ENCODE assay signal across 13 mouse cellular contexts in genomic region chr7:48834371-48834970, GRCm38 (mm10). TPM values are rescaled to one million over a fixed set of nuclear protein-coding genes. Genes with fewer than 3 reads are reported as not detected.
DNase-seq lines count a peak whose midpoint lies in the region; ATAC-seq and TF ChIP-seq lines count a peak whose summit lies in the region.
"Had no signal": no experiment of that assay in that cellular context is flagged by ENCODE, and none has a peak within 500 bp of the region (broad histone marks: within the 10 kb centered on the region; RNA-seq: fewer than 3 reads in every experiment).

No protein-coding gene starts in this region.

- H3K27me3 ChIP-seq in forebrain, embryonic 14.5 days (replicated peaks; ENCODE audit: control insufficient read depth, insufficient read depth, low read length) = no peaks in the 10 kb centered on the region
- H3K27me3 ChIP-seq in forebrain, embryonic 10.5 days (ENCODE audit: poor library complexity, severe bottlenecking) = peaks cover 12% of the 10 kb centered on the region; the same call in 1 of the 2 replicates
- H3K27me3 ChIP-seq in liver, adult 2 months (ENCODE audit: control insufficient read depth, insufficient read depth, low read length) = no peaks in the 10 kb centered on the region
- H3K27me3 ChIP-seq in liver, embryonic 12.5 days (replicated peaks) = no peaks in the 10 kb centered on the region
- peaks cover 93% of the 10 kb centered on the region for H3K27me3 ChIP-seq in hindbrain, embryonic 13.5 days
- H3K27me3 ChIP-seq in neural tube, embryonic 15.5 days (replicated peaks) = peaks cover 54% of the 10 kb centered on the region
- H3K27me3 ChIP-seq in intestine, postnatal 0 days (replicated peaks; ENCODE audit: control insufficient read depth, insufficient read depth, low read length) = no peaks in the 10 kb centered on the region
- H3K27me3 ChIP-seq: embryonic facial prominence, embryonic 12.5 days had no signal

- TF ChIP-seq POLR2A in liver, adult 2 months (IDR thresholded peaks at IDR 0.05; ENCODE audit: extremely low read depth, insufficient read depth, low read length) = no peak

- H3K4me2 ChIP-seq in forebrain, embryonic 14.5 days (ENCODE audit: low read length) = no peak overlapping the region
- H3K4me2 ChIP-seq in liver, embryonic 12.5 days = no peak overlapping the region
- H3K4me2 ChIP-seq in hindbrain, embryonic 13.5 days = no peak overlapping the region
- H3K4me2 ChIP-seq in neural tube, embryonic 15.5 days = no peak overlapping the region
- no peak overlapping the region for H3K4me2 ChIP-seq in intestine, postnatal 0 days (replicated peaks; ENCODE audit: low read depth)
- H3K4me2 ChIP-seq: embryonic facial prominence, embryonic 12.5 days had no signal

- WGBS in forebrain, embryonic 14.5 days = 38% methylated on average over 4 of the region's 4 CpGs
- 69% methylated on average over 4 of the region's 4 CpGs for WGBS in forebrain, embryonic 10.5 days
- 44% methylated on average over 4 of the region's 4 CpGs for WGBS in liver, adult 2 months
- 52% methylated on average over 4 of the region's 4 CpGs for WGBS in liver, embryonic 12.5 days (ENCODE audit: insufficient replicate concordance)
- WGBS in hindbrain, embryonic 13.5 days = 37% methylated on average over 4 of the region's 4 CpGs
- 23% methylated on average over 4 of the region's 4 CpGs for WGBS in neural tube, embryonic 15.5 days
- 71% methylated on average over 4 of the region's 4 CpGs for WGBS in intestine, postnatal 0 days

- no peak overlapping the region for H3K9ac ChIP-seq in forebrain, embryonic 14.5 days (ENCODE audit: low read length)
- H3K9ac ChIP-seq in liver, adult 2 months (ENCODE audit: low read depth, low read length) = no peak overlapping the region; the same call in 1 of the 2 replicates
- no peak overlapping the region for H3K9ac ChIP-seq in liver, embryonic 12.5 days
- H3K9ac ChIP-seq in hindbrain, embryonic 13.5 days = no peak overlapping the region
- no peak overlapping the region for H3K9ac ChIP-seq in neural tube, embryonic 15.5 days (replicated peaks)
- H3K9ac ChIP-seq in intestine, postnatal 0 days (ENCODE audit: low read depth, low read length) = no peak overlapping the region
- H3K9ac ChIP-seq: embryonic facial prominence, embryonic 12.5 days; liver, postnatal 0 days had no signal

- no peaks in the 10 kb centered on the region for H3K36me3 ChIP-seq in forebrain, embryonic 14.5 days (ENCODE audit: control insufficient read depth, insufficient read depth, low read length)
- H3K36me3 ChIP-seq in forebrain, embryonic 10.5 days (replicated peaks) = no peaks in the 10 kb centered on the region
- peaks cover 8% of the 10 kb centered on the region for H3K36me3 ChIP-seq in liver, adult 2 months (ENCODE audit: control insufficient read depth, insufficient read depth, low read length)
- no peaks in the 10 kb centered on the region for H3K36me3 ChIP-seq in liver, embryonic 12.5 days
- no peaks in the 10 kb centered on the region for H3K36me3 ChIP-seq in hindbrain, embryonic 13.5 days
- H3K36me3 ChIP-seq in neural tube, embryonic 15.5 days = no peaks in the 10 kb centered on the region
- H3K36me3 ChIP-seq in intestine, postnatal 0 days (ENCODE audit: control insufficient read depth, insufficient read depth) = no peaks in the 10 kb centered on the region
- H3K36me3 ChIP-seq: embryonic facial prominence, embryonic 12.5 days had no signal

- no peaks in the 10 kb centered on the region for H3K9me3 ChIP-seq in forebrain, embryonic 14.5 days (replicated peaks; ENCODE audit: control insufficient read depth, low read length)
- H3K9me3 ChIP-seq in forebrain, embryonic 10.5 days = no peaks in the 10 kb centered on the region
- H3K9me3 ChIP-seq in liver, embryonic 12.5 days (replicated peaks) = no peaks in the 10 kb centered on the region
- no peaks in the 10 kb centered on the region for H3K9me3 ChIP-seq in hindbrain, embryonic 13.5 days
- H3K9me3 ChIP-seq in neural tube, embryonic 15.5 days (replicated peaks) = no peaks in the 10 kb centered on the region
- no peaks in the 10 kb centered on the region for H3K9me3 ChIP-seq in intestine, postnatal 0 days (ENCODE audit: control insufficient read depth)
- H3K9me3 ChIP-seq: embryonic facial prominence, embryonic 12.5 days had no signal

- DNase-seq in forebrain, embryonic 14.5 days (ENCODE audit: low spot score) = peak; percentile 25
- no peak for DNase-seq in forebrain, embryonic 10.5 days (ENCODE audit: extremely low spot score, low spot score)
- DNase-seq in liver, adult 2 months (ENCODE audit: extremely low read depth, low read depth, low spot score) = peak; percentile 57
- DNase-seq in thymus, adult 18-20 months = no peak
- DNase-seq: adrenal gland, postnatal 10 days; cerebellum, adult 11-12 months; kidney, postnatal 25 days; liver, postnatal 0 days had no signal

- H3K4me3 ChIP-seq in forebrain, embryonic 14.5 days (ENCODE audit: low read depth, low read length) = no peak overlapping the region
- H3K4me3 ChIP-seq in forebrain, embryonic 10.5 days = no peak overlapping the region
- no peak overlapping the region for H3K4me3 ChIP-seq in liver, adult 2 months (ENCODE audit: insufficient read depth, low read depth, low read length)
- H3K4me3 ChIP-seq in liver, embryonic 12.5 days = no peak overlapping the region
- H3K4me3 ChIP-seq in hindbrain, embryonic 13.5 days = no peak overlapping the region
- H3K4me3 ChIP-seq in neural tube, embryonic 15.5 days (replicated peaks) = no peak overlapping the region
- no peak overlapping the region for H3K4me3 ChIP-seq in intestine, postnatal 0 days (ENCODE audit: low read depth, low read length)
- H3K4me3 ChIP-seq: embryonic facial prominence, embryonic 12.5 days had no signal

- peaks cover 12% of the 10 kb centered on the region; the same call in 1 of the 2 replicates for H3K4me1 ChIP-seq in forebrain, embryonic 14.5 days (ENCODE audit: control insufficient read depth, insufficient read depth, low read length)
- H3K4me1 ChIP-seq in forebrain, embryonic 10.5 days = peaks cover 16% of the 10 kb centered on the region
- H3K4me1 ChIP-seq in liver, adult 2 months (ENCODE audit: control insufficient read depth, insufficient read depth, low read length) = no peaks in the 10 kb centered on the region
- peaks cover 12% of the 10 kb centered on the region; the same call in 1 of the 2 replicates for H3K4me1 ChIP-seq in liver, embryonic 12.5 days
- H3K4me1 ChIP-seq in hindbrain, embryonic 13.5 days (replicated peaks) = peaks cover 16% of the 10 kb centered on the region
- H3K4me1 ChIP-seq in neural tube, embryonic 15.5 days = peaks cover 14% of the 10 kb centered on the region
- no peaks in the 10 kb centered on the region for H3K4me1 ChIP-seq in intestine, postnatal 0 days (replicated peaks; ENCODE audit: control insufficient read depth, insufficient read depth, low read length)
- H3K4me1 ChIP-seq: embryonic facial prominence, embryonic 12.5 days had no signal

- no peak overlapping the region for H3K27ac ChIP-seq in forebrain, embryonic 14.5 days (ENCODE audit: low read depth, low read length)
- no peak overlapping the region for H3K27ac ChIP-seq in forebrain, embryonic 10.5 days
- H3K27ac ChIP-seq in liver, adult 2 months (replicated peaks; ENCODE audit: insufficient read depth, low read depth, low read length) = 0 out of 2 replicates have a peak overlapping the region, but pooled peaks have one; percentile 1
- no peak overlapping the region for H3K27ac ChIP-seq in liver, embryonic 12.5 days
- H3K27ac ChIP-seq in hindbrain, embryonic 13.5 days = no peak overlapping the region
- peak overlapping the region; percentile 10; the same call in 1 of the 2 replicates for H3K27ac ChIP-seq in neural tube, embryonic 15.5 days (replicated peaks)
- H3K27ac ChIP-seq in intestine, postnatal 0 days (ENCODE audit: low read depth, low read length) = no peak overlapping the region
- H3K27ac ChIP-seq: embryonic facial prominence, embryonic 12.5 days had no signal

- no peak for TF ChIP-seq CTCF in liver, adult 2 months (IDR thresholded peaks at IDR 0.05; ENCODE audit: low read depth, low read length)
- TF ChIP-seq CTCF in intestine, postnatal 0 days (IDR thresholded peaks at IDR 0.05; ENCODE audit: low read depth) = no peak

- peak; percentile 34; the same call in 1 of the 2 replicates for ATAC-seq in forebrain, embryonic 14.5 days
- no peak for ATAC-seq in liver, embryonic 12.5 days
- ATAC-seq in hindbrain, embryonic 13.5 days (ENCODE audit: low FRiP score) = peak; percentile 50
- ATAC-seq in neural tube, embryonic 15.5 days (ENCODE audit: low FRiP score) = peak; percentile 25; the same call in 1 of the 2 replicates
- no peak for ATAC-seq in intestine, postnatal 0 days
- ATAC-seq: liver, postnatal 0 days had no signal

- no peaks in the 10 kb centered on the region for H3K79me2 ChIP-seq in liver, adult 2 months (ENCODE audit: control insufficient read depth, insufficient read depth, low read length)

RNA-seq across cellular contexts. Expression of gene Csrp3, which starts 13.4 kb away (rescaled TPM):
- not detected in 2 replicates for polyA plus RNA-seq in forebrain, embryonic 14.5 days (2014; fragmentation: Nextera tagmentation; extraction: Ambion mirVana)
- 0.31 TPM in 1 of 2 replicates, not detected in the other for polyA plus RNA-seq in forebrain, embryonic 10.5 days (2016; fragmentation: Nextera tagmentation; extraction: Ambion mirVana)
- 16.8 and 44.6 TPM in 2 replicates for total RNA-seq in liver, adult 2 months (2014; rRNA removed)
- 10.9 and 11.4 TPM in 2 replicates for polyA plus RNA-seq in liver, adult 2 months (2012; rRNA removed)
- polyA plus RNA-seq in liver, embryonic 12.5 days (2016; fragmentation: Nextera tagmentation; extraction: Ambion mirVana) = 0.27 and 0.86 TPM in 2 replicates
- 1.4 and 2.2 TPM in 2 replicates for polyA plus RNA-seq in hindbrain, embryonic 13.5 days (2015; fragmentation: Nextera tagmentation; extraction: Ambion mirVana)
- polyA plus RNA-seq in neural tube, embryonic 15.5 days (2015; fragmentation: Nextera tagmentation; extraction: Ambion mirVana) = 6.1 and 10.0 TPM in 2 replicates
- 5.0 and 5.8 TPM in 2 replicates for polyA plus RNA-seq in intestine, postnatal 0 days (2015; fragmentation: Nextera tagmentation; extraction: Ambion mirVana)

RNA-seq across cellular contexts. Expression of gene Zdhhc13, which starts 45.7 kb away (rescaled TPM):
- 54.9 and 61.5 TPM in 2 replicates for polyA plus RNA-seq in forebrain, embryonic 14.5 days (2014; fragmentation: Nextera tagmentation; extraction: Ambion mirVana)
- 29.2 and 33.4 TPM in 2 replicates for polyA plus RNA-seq in forebrain, embryonic 10.5 days (2016; fragmentation: Nextera tagmentation; extraction: Ambion mirVana)
- total RNA-seq in liver, adult 2 months (2014; rRNA removed) = 6.2 and 7.7 TPM in 2 replicates
- polyA plus RNA-seq in liver, adult 2 months (2012; rRNA removed) = 2.7 and 3.0 TPM in 2 replicates
- 20.2 and 22.5 TPM in 2 replicates for polyA plus RNA-seq in liver, embryonic 12.5 days (2016; fragmentation: Nextera tagmentation; extraction: Ambion mirVana)
- 38.6 and 42.4 TPM in 2 replicates for polyA plus RNA-seq in hindbrain, embryonic 13.5 days (2015; fragmentation: Nextera tagmentation; extraction: Ambion mirVana)
- 36.5 and 39.2 TPM in 2 replicates for polyA plus RNA-seq in neural tube, embryonic 15.5 days (2015; fragmentation: Nextera tagmentation; extraction: Ambion mirVana)
- 25.2 and 29.8 TPM in 2 replicates for polyA plus RNA-seq in intestine, postnatal 0 days (2015; fragmentation: Nextera tagmentation; extraction: Ambion mirVana)

RNA-seq across cellular contexts. Expression of gene E2f8, which starts 46.9 kb away (rescaled TPM):
- polyA plus RNA-seq in forebrain, embryonic 14.5 days (2014; fragmentation: Nextera tagmentation; extraction: Ambion mirVana) = 4.1 and 4.6 TPM in 2 replicates
- 19.3 and 19.5 TPM in 2 replicates for polyA plus RNA-seq in forebrain, embryonic 10.5 days (2016; fragmentation: Nextera tagmentation; extraction: Ambion mirVana)
- 0.83 and 1.1 TPM in 2 replicates for total RNA-seq in liver, adult 2 months (2014; rRNA removed)
- 1.3 and 2.6 TPM in 2 replicates for polyA plus RNA-seq in liver, adult 2 months (2012; rRNA removed)
- 34.5 and 38.7 TPM in 2 replicates for polyA plus RNA-seq in liver, embryonic 12.5 days (2016; fragmentation: Nextera tagmentation; extraction: Ambion mirVana)
- polyA plus RNA-seq in hindbrain, embryonic 13.5 days (2015; fragmentation: Nextera tagmentation; extraction: Ambion mirVana) = 3.4 and 4.0 TPM in 2 replicates
- polyA plus RNA-seq in neural tube, embryonic 15.5 days (2015; fragmentation: Nextera tagmentation; extraction: Ambion mirVana) = 2.3 and 7.0 TPM in 2 replicates
- polyA plus RNA-seq in intestine, postnatal 0 days (2015; fragmentation: Nextera tagmentation; extraction: Ambion mirVana) = 15.7 and 18.1 TPM in 2 replicates

Comparison
In these comparisons a context has a peak if more than half of its experiments do, and no peak if none do; other contexts are left out.
1. DNase-seq: peak in forebrain, embryonic 14.5 days (single experiment) and liver, adult 2 months (single experiment); none in forebrain, embryonic 10.5 days (single experiment) and thymus, adult 18-20 months (0 of 2).
2. H3K27ac ChIP-seq: peak in liver, adult 2 months (single experiment) and neural tube, embryonic 15.5 days (single experiment); none in forebrain, embryonic 14.5 days (single experiment), forebrain, embryonic 10.5 days (single experiment), liver, embryonic 12.5 days (single experiment), hindbrain, embryonic 13.5 days (single experiment) and intestine, postnatal 0 days (single experiment).
3. ATAC-seq: peak in forebrain, embryonic 14.5 days (single experiment), hindbrain, embryonic 13.5 days (single experiment) and neural tube, embryonic 15.5 days (single experiment); none in liver, embryonic 12.5 days (single experiment) and intestine, postnatal 0 days (single experiment).